Mouse (Mus musculus) MN1 (cell line): ENCODE measurements around the gene Actg1.
"Not testable (repeated sequence)": the region's sequence is repeated elsewhere in the genome, so short reads cannot be mapped to it uniquely, and the experiment has no call there.

Experiments used
- DNase-seq: peaks from one replicate; pipeline ENCODE4 v3.0.0-alpha.2; 2016; ENCODE audit warnings: low spot score

Actg1 gene

GRCm38 (mm10) chr11:120360755-120361154, 12.4 kb upstream of the Actg1 start:
- no peak for DNase-seq

GRCm38 (mm10) chr11:120360062-120360461, 11.7 kb upstream of the Actg1 start:
- peak; percentile 64 for DNase-seq

- peak; percentile 63 for DNase-seq
These were observed 11.0 kb upstream of the Actg1 start for GRCm38 (mm10) chr11:120359391-120359790.

- DNase-seq, result peak; percentile 87
These were observed 9.6 kb upstream of the Actg1 start for GRCm38 (mm10) chr11:120357791-120358401.

GRCm38 (mm10) chr11:120356900-120357299, 8.6 kb upstream of the Actg1 start:
- no peak for DNase-seq

GRCm38 (mm10) chr11:120356319-120356840, 8.0 kb upstream of the Actg1 start:
- no peak for DNase-seq

GRCm38 (mm10) chr11:120355277-120356039, 7.1 kb upstream of the Actg1 start:
- no peak for DNase-seq

- peak; percentile 60 for DNase-seq
These were observed 6.2 kb upstream of the Actg1 start for GRCm38 (mm10) chr11:120354304-120355276.

GRCm38 (mm10) chr11:120353500-120354303, 5.4 kb upstream of the Actg1 start:
- DNase-seq, result peak; percentile 89

GRCm38 (mm10) chr11:120352571-120353290, 4.4 kb upstream of the Actg1 start:
- DNase-seq, result peak; percentile 87

- not testable (repeated sequence) for DNase-seq
These were observed 3.7 kb upstream of the Actg1 start for GRCm38 (mm10) chr11:120352093-120352350.

GRCm38 (mm10) chr11:120351250-120352092, 3.1 kb upstream of the Actg1 start:
- DNase-seq, result no peak

- peak; percentile 49 for DNase-seq
These were observed 2.4 kb upstream of the Actg1 start for GRCm38 (mm10) chr11:120350711-120351110.

GRCm38 (mm10) chr11:120349986-120350702, 1.8 kb upstream of the Actg1 start:
- DNase-seq, result peak; percentile 97

- peak; percentile 63 for DNase-seq
These were observed 1.1 kb upstream of the Actg1 start for GRCm38 (mm10) chr11:120349371-120349985.

- DNase-seq, result peak; percentile 77
These were observed 485 bp upstream of the Actg1 start for GRCm38 (mm10) chr11:120348684-120349370.

- DNase-seq, result peak; percentile 41
These were observed 1.0 kb downstream of the Actg1 start for GRCm38 (mm10) chr11:120347301-120347700.

- DNase-seq, result not testable (repeated sequence)
These were observed 1.8 kb downstream of the Actg1 start for GRCm38 (mm10) chr11:120346383-120347034.
